Mouse (Mus musculus) c-Kit-positive CD71-negative TER-119-negative erythroid progenitor cells, embryonic 14.5 days (primary cell): Measurements from ENCODE around the gene Abhd12.
A peak's percentile ranks its signal among the peaks of the same experiment; 100 is the strongest.
"Not testable (repeated sequence)": the region's sequence is repeated elsewhere in the genome, so short reads cannot be mapped to it uniquely, and the experiment has no call there.

Experiments
- DNase-seq: peaks from one replicate; pipeline ENCODE4 v3.0.0-alpha.2; 2013; ENCODE audit warnings: low read depth

Gene Abhd12

DNA sequence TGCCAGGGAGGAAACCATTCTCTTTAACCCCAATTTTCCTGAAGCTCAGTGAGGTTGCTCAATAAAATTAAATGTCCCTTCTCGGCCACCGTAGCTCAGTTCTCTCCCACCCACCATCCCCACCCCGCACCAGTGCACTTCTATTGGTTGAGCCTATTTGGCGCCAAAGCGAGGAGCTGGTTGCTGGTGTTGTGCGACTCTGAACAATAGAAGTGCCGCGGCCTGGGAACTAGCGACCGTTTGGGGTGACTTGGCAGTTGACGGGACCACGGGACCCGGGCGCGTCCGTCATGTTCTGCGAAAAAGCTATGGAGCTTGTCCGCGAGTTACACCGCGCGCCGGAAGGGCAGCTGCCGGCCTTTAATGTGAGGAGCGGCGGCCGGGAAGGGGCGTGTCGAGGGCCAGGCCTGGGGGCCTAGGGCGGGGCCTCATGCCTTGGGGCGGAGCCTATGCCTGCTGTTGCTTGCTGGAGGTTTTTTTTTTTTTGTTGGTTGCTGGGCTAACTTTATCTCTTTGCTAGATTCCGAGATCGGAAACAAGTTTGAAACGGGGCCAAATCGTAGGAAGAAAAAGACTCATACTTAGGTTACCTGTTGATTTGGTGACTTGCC, 5.0 kb upstream of the Abhd12 start:
- DNase-seq: peak; percentile 92

DNA sequence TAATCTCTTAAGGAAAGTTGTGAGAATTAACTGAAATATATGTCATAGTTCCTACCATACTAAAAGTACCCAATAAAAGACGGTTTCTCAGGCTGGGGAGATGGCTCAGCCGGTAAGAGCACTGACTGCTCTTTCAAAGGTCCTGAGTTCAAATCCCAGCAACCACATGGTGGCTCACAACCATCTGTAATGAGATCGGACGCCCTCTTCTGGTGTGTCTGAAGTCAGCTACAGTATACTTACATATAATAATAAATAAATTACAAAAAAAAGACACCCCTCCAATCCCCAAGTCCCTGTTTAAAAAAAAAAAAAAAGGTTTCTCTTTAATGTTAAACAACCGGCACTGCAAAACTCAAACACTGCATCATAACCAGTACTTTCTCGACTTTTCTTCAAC, 4.3 kb upstream of the Abhd12 start:
- DNase-seq: not testable (repeated sequence)

DNA sequence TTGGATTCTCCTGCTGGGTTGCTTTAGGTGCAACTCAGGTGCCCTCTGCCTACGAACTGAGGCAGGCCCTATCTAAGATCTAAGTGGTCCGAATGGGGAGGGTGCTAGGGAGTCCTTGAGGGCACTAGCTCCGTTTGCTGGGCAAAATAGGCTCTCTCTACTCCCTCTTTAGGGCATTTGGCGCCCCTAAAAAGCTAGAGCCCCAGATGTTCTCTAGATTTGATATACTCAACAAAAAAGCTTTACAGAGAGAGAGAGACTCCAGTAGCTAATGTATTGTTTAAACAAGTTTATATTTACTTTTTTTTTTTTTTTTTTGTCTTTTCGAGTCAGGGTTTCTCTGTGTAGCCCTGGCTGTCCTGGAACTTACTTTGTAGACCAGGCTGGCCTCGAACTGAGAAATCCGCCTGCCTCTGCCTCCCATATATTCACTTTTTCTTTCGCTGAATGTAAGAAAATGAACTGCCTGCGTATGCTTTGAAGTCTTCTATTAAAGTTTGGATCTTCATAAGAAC, 452 bp upstream of the Abhd12 start, which contains the start of gene Gins1:
TSS of gene Gins1 (plus strand) at position 465 of the 515 bp plus-strand sequence.
- DNase-seq: no peak

DNA sequence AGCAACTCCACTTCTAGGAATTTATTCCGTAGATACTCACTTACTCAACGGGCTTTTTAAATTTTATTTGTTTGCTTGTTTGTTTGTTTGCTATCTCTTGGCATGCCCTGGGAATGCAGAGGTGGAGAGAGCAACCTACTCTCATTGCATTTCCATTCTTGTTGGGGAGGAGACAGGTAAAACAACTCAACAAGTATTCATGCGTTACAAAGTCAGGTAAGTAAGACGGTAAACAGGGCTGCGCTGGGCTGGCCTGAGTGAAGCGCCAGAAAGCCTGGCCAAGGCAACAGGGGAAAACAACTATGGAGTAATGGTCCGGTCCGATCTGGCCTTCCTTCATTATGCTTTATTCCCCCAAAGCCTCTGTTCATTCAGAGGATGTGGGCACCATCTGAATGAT, 2.2 kb downstream of the Abhd12 start:
- no peak for DNase-seq

DNA sequence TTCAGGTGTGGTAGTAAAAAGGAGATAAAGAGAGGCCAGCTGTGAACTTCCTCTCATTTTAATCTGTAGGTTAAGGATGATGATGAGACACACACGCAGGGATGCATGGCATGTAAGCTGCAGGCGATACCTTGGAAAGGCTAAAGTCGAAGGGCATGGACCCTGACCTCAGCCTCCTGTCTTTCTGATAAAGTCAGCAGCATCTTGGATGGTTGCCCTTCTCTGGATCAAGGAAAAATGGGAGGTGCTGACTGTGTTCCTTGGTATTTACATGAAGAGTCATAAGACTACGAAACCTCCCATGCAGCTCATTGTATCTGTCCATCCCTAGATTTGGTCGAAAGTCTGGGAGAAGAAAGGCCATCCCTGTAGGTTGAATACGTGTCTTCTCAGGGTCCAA, 4.2 kb downstream of the Abhd12 start:
- no peak for DNase-seq

DNA sequence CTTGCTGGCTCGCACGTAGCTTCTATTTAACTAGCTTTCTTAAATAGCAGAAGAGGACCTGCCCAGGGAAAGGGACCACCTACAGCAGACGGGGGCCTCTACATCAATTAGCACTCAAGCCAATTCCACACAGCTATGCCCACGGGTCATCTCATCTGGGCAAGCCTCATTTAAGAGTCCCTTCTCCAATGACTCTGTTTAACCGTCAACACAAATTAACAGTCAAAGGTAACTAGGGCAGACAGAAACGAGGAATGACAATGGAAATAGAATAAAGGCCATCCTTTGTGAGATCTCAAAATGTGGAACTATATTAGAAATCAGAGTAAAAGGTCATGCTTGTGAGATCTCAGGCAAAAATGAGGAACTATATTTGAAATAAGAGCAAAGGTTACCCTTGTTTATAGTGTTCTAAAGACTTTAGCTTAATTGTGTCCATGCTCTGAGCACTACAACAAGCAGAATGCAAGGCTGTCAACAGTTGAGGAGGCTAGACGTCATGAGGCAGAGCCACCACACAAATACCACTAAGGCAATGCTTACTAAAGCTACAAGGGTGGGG, 8.8 kb downstream of the Abhd12 start:
- no peak for DNase-seq

DNA sequence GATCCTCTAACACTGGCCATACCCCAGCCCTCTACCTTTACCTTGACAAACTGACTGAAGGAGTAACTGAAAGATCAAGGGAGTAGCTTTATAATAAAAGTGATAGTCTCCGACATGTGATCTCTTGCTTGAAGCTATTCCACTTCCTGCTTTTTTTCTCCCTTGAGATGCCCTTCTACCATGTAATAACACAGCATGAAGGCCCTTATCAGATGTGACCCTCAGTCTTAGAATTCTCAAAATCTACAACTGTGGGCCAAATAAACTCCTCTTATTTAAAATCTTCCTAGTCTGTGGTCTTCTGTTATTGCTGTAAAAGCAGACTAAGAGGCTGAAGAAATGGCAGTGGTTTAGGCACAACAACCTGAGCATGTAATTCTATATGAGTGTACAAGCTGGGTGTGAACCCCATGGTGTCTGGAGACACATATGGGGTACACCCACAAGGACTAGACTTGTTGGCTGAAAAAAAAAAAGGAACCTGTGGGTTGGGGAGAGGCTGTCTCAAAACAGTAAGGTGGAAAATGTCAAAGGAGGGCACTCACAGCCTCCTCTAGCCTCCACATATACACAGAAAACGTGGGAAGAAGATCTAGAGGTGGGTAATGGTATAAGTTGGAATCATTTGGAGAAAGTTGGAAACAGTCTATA, 9.8 kb downstream of the Abhd12 start:
- no peak for DNase-seq

DNA sequence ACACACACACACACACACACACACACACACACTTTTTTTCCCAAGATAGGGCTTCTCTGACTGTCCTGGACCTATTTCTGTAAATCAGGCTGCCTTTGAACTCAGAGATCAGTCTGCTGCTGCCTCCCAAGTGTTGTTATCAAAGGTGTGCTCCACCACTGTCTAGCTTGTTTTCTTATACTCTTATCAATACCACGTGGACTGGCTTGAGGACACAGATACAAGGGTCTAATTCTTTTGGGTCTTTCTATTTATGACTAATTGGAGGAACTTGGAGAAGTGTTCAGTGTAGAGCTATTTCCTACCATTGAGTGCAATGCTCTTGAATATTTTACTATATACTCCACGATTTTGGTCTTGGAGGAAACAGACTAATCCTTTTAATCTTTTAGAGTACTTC, 17.2 kb downstream of the Abhd12 start:
- DNase-seq: no peak

DNA sequence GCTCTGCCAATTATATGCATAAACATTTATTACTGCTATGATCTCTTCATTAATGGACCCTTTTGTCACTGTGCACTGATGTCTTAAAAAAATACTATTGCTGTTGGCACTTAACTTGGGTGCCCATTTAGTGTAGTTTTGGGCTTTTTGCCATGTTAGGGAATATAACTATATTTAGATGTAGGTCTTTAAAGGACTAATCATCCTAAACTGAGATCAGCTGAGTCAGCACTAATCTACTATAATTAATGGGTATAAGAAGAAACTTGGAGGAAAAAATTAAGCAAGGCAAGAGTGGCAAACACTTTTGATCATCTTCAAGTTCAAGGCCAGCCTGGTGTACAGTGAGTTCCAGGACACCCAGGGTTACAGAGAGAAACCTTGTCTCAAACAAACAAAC, 18.2 kb downstream of the Abhd12 start:
- DNase-seq: no peak

DNA sequence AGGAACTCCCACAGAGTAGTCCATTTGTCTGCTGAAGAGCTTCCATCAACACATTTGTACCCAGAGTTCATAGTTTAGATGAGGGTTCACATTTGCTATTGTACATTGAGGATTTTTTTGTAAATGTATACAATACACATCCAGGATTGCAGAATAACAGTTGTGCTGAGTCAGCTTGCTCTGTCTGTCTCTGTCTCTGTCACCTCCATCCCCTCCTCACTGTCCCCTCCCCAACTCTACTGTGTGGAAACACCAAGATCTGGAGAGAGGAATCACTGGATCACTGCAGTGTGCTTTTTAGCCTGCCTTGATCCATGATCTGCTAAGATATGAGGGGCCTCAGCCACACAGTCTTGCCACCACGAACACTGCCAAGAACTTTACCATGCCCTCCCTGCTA, 18.7 kb downstream of the Abhd12 start:
- no peak for DNase-seq

DNA sequence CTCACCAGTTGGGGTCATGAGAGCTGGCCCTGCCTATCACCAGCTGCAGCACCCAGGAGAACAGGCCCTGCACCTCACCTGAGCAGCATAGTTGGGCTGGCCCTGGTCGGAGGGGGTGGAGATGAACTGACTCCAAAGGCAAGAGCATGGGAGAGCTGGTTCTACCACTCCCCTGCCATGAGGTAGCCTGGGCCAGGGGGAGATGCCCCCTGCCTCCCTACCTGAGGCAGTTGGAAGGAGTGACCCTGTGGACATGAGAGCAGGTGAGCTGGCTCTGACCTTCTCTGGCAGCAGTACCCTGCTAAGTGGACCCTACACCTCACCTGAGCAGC, 19.8 kb downstream of the Abhd12 start:
- DNase-seq: no peak

DNA sequence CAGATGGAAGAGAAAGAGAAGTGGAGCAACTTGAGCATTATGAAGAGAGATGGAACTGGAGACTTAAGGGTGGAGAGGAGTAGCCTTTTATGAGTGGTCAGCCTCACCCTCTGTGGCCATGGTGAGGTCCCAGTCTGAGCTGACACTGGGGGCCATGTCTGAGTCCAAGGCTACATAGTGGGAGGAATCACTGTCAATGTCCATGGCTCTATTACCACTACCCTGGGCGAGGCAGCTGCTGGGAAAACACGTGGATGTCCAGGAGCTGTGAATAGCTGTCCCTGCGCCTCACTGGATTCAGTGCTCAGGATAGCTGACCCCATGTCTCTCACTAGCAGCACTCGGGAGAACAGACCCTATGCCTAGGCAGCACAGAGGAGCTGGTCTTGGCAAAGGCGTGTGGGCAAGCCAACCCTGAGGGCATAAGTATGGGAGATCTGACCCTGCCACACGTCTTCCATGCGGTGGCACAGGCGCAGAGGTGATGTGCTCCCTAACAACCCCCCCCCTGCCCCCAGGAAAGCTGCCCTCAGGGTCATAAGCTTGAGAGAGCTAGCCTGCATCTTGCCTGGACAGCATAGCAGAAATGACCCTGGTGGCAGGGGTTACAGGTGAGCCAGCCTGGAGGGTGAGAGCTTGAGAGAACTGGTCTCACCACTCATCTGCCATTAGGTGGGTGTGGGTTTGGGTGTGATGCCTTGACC, 20.3 kb downstream of the Abhd12 start:
- no peak for DNase-seq

DNA sequence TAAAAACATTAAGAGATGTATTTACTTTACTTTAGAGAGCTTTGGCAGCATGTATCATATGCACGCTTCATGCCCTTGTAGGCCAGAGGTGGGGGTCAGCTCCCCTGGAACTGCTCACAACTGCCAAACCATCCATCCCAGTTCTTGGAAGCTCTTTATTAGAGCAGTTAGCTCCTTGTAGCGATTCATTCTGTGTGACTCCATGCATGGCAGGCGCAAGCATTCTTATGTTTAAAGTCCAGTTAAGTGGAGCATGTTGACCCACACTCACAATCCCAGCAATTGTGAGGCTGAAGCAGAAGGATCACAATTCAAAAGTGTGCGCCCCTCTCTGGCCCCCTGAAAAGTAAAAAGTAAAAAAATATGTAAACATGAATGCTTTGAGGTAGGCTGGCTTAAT, 27.0 kb downstream of the Abhd12 start:
- no peak for DNase-seq

DNA sequence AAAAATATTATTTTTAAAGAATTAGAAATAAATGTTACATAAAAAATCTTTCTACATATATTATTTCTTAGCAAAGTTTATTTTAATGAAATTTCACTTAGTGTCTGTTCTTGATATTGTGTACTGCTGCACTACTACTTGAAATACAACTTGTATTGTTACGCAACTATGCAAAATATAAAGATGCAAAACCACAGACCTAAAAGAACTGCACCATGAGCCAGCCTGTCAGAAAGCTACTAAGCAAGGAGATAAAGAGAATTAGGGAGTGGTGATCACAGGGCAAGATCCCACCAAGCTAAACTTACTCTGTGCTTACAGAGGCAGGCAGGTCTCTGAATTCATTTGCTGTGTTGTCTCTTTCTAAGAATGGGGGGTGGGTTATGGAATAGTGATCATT, 29.3 kb downstream of the Abhd12 start:
- DNase-seq: no peak

DNA sequence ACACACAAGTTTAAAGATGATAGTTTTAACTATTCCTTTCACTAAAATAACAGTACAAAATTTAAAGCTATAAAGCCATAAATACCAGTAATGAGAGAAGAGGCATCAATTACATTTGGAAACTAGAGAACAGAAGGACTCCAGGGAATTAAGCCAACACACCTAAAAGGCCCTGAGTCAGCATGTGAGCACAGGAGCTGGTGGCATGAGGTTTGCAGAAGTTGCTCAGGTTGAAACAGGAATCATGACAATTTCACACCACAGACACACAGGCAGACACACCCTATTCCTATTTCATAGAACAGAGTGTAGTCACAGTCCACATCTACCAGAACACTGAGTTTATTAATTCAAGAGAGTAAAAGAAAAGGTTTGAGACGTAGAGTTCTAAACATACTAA, 30.0 kb downstream of the Abhd12 start:
- DNase-seq: no peak

DNA sequence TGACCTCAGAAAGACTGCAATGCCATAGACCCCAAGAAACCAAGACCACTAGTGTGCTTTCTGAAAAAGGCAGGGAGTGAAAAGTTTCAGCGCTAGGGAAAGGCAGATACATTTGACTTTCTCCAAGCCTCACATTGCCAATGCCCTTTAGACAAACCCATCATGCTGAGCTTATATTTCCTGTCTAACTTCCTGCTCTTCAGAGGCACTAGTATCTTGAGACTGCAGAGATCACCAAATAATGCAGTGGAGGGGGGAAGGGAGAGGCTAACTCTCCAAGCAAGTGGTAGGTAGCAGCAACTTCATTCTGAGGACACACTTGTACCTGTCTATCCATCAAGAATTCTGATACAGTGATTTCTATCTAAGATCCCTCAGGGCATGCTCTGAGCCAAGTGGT, 35.1 kb downstream of the Abhd12 start:
- DNase-seq: no peak

DNA sequence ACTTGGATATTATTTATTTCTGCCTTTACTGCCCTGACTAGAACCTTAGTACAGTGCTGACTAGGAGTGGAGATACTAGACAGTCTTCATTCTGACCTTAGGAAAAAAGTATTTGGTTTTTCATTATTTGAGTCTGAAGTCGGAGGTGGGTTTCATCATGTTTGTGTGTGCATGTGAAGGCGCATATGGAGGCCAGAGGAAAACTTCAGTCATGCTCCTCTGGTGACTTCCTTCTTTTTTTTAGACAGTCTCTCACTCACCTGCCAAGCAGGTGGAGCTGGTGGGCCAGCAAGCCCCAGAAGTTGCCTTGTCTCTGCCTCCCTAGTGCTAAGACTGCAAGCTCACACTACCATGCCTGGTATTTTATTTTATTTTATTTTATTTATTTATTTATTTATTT, 37.5 kb downstream of the Abhd12 start:
- no peak for DNase-seq

DNA sequence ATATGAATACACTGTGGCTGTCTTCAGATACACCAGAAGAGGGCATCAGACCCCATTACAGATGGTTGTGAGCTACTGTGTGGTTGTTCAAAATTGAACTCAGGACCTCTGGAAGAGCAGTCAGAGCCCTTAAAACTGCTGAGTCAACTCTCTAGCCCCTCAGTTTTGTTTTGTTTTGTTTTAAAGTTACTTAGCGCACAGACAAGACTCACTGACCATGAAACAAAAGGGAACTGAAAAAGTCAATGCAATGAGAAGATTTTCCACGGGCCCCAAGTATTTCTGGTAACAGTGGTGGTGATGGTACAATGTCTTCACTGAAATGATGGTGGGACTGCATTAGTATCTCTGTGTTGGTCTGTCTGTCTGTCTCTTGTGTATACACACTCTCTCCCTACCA, 43.4 kb downstream of the Abhd12 start:
- DNase-seq: no peak

DNA sequence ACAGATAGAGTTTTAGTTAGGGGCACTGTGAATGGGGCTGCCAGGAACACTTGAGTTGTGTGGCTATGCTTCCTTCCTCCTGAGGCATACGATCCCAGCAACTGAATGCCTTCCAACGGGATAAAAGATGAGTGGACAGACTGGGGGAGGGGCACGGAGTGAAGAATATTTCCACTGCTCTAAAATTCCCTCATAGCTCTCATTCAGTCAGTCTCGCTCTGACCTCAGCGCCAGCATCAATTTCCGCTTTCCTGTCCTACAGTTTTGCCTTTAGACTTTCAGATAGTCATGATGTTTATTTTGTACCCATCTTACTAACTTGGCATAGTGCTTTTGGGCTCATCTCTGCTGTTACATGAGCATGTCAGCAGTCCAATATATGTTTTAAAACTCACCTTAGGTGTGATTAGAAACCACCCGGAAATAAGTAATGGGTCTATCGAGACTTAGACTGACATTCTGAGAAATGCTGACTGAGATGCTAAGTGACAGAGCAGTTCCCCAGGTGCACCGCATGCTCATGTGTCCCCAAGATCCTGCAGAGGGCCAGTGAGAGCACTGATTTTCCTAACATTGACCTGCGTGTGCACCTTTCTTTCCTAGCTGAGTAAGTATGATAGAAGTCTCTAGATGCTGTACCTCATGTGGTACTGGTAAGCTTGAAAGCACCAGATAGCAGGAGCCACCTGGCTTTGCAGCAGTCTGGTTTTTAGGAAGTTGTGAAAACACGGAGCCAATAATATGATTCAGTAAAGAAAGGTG, 44.7 kb downstream of the Abhd12 start:
- no peak for DNase-seq

DNA sequence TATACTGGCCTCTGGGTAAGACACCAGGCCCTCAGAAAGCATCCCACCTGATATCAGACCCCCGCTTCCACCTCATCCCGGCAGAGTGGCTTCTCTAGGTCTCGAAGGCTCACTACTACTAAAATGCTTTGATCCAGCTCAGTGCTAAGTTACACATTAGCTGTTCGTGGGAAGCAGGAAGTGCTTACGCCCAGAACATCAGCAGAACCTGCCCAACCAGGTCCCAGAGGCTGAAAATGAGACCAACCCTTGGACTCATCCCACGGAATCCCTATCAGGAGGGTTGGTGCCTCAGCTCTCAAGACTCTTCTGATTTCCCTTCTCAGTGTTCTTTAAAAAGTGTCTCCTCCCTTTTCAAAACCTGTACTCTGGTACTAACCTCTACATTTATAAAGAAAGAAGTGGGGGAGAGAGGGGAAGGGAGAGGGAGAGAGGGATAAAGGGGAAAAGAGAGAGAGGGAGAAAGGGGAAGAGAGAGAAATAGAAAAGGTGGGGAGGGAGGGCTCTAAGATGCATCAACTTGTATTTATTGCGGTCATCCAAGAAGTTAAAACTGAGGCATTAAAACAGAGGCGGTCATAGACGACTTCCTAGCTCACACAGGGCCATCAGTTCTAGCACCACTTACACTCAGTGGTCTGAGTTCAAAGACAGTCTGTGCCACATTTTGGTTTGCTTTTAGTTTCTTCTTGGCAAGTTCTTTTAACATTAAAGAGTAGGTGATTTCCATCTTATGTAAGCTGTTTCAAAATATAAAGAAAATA, 45.6 kb downstream of the Abhd12 start:
- DNase-seq: no peak

DNA sequence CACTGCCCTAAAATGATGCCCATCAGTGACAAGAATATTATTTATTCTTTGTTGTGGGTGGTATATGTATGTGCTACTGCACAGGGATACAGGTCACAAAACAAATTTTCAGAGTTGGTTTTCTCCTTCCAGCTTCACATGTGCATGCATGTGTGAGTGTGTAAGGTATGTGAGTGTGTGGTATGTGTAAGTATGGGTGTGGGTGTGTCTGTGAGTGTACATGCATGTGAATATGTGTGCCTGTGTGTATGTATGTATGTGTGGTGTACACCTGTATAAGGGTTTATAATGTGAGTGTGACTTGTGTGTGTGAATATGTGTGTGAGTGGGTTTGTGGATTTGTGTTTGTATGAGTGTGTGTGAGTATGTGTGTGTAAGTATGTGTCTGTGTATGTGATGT, 49.4 kb downstream of the Abhd12 start:
- DNase-seq: no peak

DNA sequence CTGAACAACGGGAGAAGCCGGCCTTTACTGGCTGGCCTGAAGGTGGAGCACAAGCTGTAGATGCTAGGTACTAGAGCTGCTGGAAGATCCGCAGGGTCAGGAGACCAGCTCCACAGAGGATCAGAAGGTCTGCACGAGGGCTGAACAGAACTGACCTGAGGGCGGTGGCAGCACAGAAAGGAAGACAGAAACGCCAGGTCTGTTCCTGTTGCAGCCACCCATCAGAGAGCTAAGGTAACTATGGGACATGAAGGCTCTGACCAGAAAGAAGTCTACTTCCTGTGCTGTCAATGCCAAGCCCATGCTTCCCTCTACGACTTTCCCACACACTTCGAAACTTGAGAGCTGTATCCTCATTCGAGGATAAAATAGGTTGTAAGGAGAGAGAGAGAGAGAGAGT, 53.3 kb downstream of the Abhd12 start:
- no peak for DNase-seq
